ENCODE assay signal across 18 mouse cellular contexts in the genomic region with DNA sequence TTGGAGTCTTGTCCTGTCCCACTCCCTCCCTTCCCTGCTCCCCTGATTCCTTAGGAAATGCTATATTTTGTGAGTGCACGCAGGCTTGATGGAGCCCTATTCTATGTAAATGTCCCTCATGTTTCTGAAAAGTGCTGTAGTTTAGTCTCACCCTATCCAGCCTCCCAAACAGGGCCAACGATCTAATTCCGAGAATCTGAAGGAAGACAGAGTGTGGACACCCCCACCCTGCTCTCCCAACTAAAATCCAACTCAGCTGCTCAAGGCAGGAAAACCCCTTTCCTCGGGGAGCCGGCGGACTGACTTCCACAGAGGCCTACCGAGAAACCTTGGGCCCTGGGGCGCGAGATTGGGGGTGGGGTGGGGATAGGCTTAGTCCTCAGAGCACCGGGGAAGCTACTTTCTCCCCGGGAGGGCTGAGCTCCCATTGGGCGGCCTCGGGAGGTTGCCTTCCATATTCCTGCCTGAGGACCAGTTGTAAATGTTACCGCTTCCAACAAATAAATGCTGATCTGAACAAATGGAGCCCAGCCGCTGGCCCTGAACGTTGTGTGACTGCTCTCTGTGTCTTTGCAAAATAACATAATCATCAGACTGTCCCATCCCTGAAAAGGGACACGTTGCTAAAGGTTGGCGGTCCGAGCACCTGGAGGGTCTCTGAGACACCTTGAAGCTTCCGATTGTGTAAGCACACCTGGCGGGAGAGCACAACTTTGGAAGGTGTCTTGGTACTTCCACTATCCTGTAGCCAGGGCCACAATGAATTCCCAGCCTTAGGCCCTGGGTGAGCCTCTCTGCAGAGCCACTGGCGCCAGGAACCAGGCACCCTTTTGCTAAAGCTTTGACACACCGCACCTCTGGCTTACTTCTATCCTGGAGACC. TPM values are rescaled to one million over a fixed set of nuclear protein-coding genes. Genes with fewer than 3 reads are reported as not detected.
A peak's percentile ranks its signal among the peaks of the same experiment; 100 is the strongest.
DNase-seq lines count a peak whose midpoint lies in the region; ATAC-seq and TF ChIP-seq lines count a peak whose summit lies in the region.
"Had no signal": no experiment of that assay in that cellular context is flagged by ENCODE, and none has a peak within 500 bp of the region (broad histone marks: within the 10 kb centered on the region; RNA-seq: fewer than 3 reads in every experiment).

No protein-coding gene starts in this region.

- 2% methylated on average over 23 of the region's 23 CpGs for WGBS in forebrain, embryonic 10.5 days
- 3% methylated on average over 23 of the region's 23 CpGs for WGBS in forebrain, embryonic 16.5 days
- 16% methylated on average over 23 of the region's 23 CpGs for WGBS in limb, embryonic 13.5 days

- no peak for TF ChIP-seq CTCF in testis, adult 2 months (IDR thresholded peaks at IDR 0.05; ENCODE audit: control insufficient read depth, insufficient read depth, insufficient replicate concordance, low read depth, low read length)

- H3K9me3 ChIP-seq in forebrain, embryonic 10.5 days = no peaks in the 10 kb centered on the region
- H3K9me3 ChIP-seq in forebrain, embryonic 16.5 days (ENCODE audit: control insufficient read depth, low read length) = no peaks in the 10 kb centered on the region
- no peaks in the 10 kb centered on the region for H3K9me3 ChIP-seq in limb, embryonic 13.5 days

- H3K9ac ChIP-seq in forebrain, embryonic 16.5 days (replicated peaks; ENCODE audit: low read depth, low read length) = no peak overlapping the region
- H3K9ac ChIP-seq in limb, embryonic 13.5 days = peak overlapping the region; percentile 90
- H3K9ac ChIP-seq: liver, embryonic 14.5 days had no signal

- no peaks in the 10 kb centered on the region for H3K36me3 ChIP-seq in forebrain, embryonic 10.5 days (replicated peaks)
- H3K36me3 ChIP-seq in forebrain, embryonic 16.5 days (ENCODE audit: control insufficient read depth, insufficient read depth) = no peaks in the 10 kb centered on the region
- H3K36me3 ChIP-seq in testis, adult 2 months (ENCODE audit: control insufficient read depth, insufficient read depth, low read length) = no peaks in the 10 kb centered on the region
- H3K36me3 ChIP-seq in limb, embryonic 13.5 days = no peaks in the 10 kb centered on the region

- H3K27ac ChIP-seq in forebrain, embryonic 10.5 days = no peak overlapping the region
- no peak overlapping the region for H3K27ac ChIP-seq in forebrain, embryonic 16.5 days (ENCODE audit: low read length)
- peak overlapping the region; percentile 56 for H3K27ac ChIP-seq in testis, adult 2 months (ENCODE audit: control insufficient read depth, insufficient read depth, low read depth, low read length)
- H3K27ac ChIP-seq in limb, embryonic 13.5 days = peak overlapping the region; percentile 10; the same call in 1 of the 2 replicates
- H3K27ac ChIP-seq: heart, adult 2 months; liver, embryonic 14.5 days had no signal

- TF ChIP-seq POLR2A in testis, adult 2 months (IDR thresholded peaks at IDR 0.05; ENCODE audit: control insufficient read depth, low read depth, low read length) = no peak

- peak; percentile 36 for DNase-seq in forebrain, embryonic 10.5 days (ENCODE audit: extremely low spot score, low spot score)
- DNase-seq in testis, postnatal 14 days (ENCODE audit: low spot score) = no peak
- DNase-seq in layer of hippocampus, postnatal 10 days (ENCODE audit: low spot score in 2 of 2) = no peak
- no peak for DNase-seq in left cerebral cortex, adult 11 months (ENCODE audit: low spot score)
- DNase-seq in T-cell, adult 2 months (ENCODE audit: low spot score) = no peak
- DNase-seq: adrenal gland, postnatal 10 days; cerebellum, adult 9-11 months; heart, postnatal 10 days; lung, postnatal 10 days had no signal

- ATAC-seq in forebrain, embryonic 16.5 days = no peak
- ATAC-seq in limb, embryonic 13.5 days (ENCODE audit: low FRiP score, low read depth) = no peak
- ATAC-seq: inflammation-experienced regulatory T-cells, adult 6 months had no signal

- H3K27me3 ChIP-seq in forebrain, embryonic 10.5 days (ENCODE audit: poor library complexity, severe bottlenecking) = peaks cover 100% of the 10 kb centered on the region
- H3K27me3 ChIP-seq in forebrain, embryonic 16.5 days (replicated peaks; ENCODE audit: control insufficient read depth, insufficient read depth, low read length) = peaks cover 88% of the 10 kb centered on the region
- H3K27me3 ChIP-seq in testis, adult 2 months (ENCODE audit: control insufficient read depth, insufficient read depth, low read length) = peaks cover 3% of the 10 kb centered on the region
- H3K27me3 ChIP-seq in limb, embryonic 13.5 days = peaks cover 76% of the 10 kb centered on the region

- peaks cover 21% of the 10 kb centered on the region for H3K4me1 ChIP-seq in forebrain, embryonic 10.5 days
- peaks cover 15% of the 10 kb centered on the region for H3K4me1 ChIP-seq in forebrain, embryonic 16.5 days (replicated peaks; ENCODE audit: control insufficient read depth, insufficient read depth, low read length)
- H3K4me1 ChIP-seq in testis, adult 2 months (ENCODE audit: control insufficient read depth, insufficient read depth, low read length) = peaks cover 27% of the 10 kb centered on the region
- peaks cover 64% of the 10 kb centered on the region for H3K4me1 ChIP-seq in limb, embryonic 13.5 days

- H3K4me2 ChIP-seq in forebrain, embryonic 16.5 days (ENCODE audit: low read length) = no peak overlapping the region
- H3K4me2 ChIP-seq in limb, embryonic 13.5 days (replicated peaks) = peak overlapping the region; percentile 91

- no peak overlapping the region for H3K4me3 ChIP-seq in forebrain, embryonic 10.5 days
- H3K4me3 ChIP-seq in forebrain, embryonic 16.5 days (replicated peaks; ENCODE audit: low read length) = no peak overlapping the region
- H3K4me3 ChIP-seq in testis, adult 2 months (ENCODE audit: control insufficient read depth, low read depth, low read length) = peak overlapping the region; percentile 25
- H3K4me3 ChIP-seq in limb, embryonic 13.5 days = peak overlapping the region; percentile 60
- H3K4me3 ChIP-seq: heart, adult 2 months had no signal

RNA-seq across cellular contexts. Expression of a gene that starts 2.4 kb away (rescaled TPM):
- not detected in 2 replicates for polyA plus RNA-seq in forebrain, embryonic 10.5 days (2016; fragmentation: Nextera tagmentation; extraction: Ambion mirVana)
- not detected in 2 replicates for polyA plus RNA-seq in forebrain, embryonic 16.5 days (2015; fragmentation: Nextera tagmentation; extraction: Ambion mirVana)
- 1.8 and 2.0 TPM in 2 replicates for polyA plus RNA-seq in testis, adult 2 months (2012; rRNA removed)
- polyA plus RNA-seq in limb, embryonic 13.5 days (2015; fragmentation: Nextera tagmentation; extraction: Ambion mirVana) = 10.7 and 10.9 TPM in 2 replicates
- not detected for total RNA-seq in layer of hippocampus, postnatal 10 days (2021)
- total RNA-seq: left cerebral cortex, adult 18-20 months; megakaryocyte-erythroid progenitor cell, adult 5-6 weeks had no signal
- polyA plus RNA-seq: inflammation-experienced regulatory T-cells, adult 6 months had no signal

RNA-seq across cellular contexts. Expression of a gene that starts 4.5 kb away (rescaled TPM):
- not detected in 2 replicates for polyA plus RNA-seq in forebrain, embryonic 10.5 days (2016; fragmentation: Nextera tagmentation; extraction: Ambion mirVana)
- polyA plus RNA-seq in forebrain, embryonic 16.5 days (2015; fragmentation: Nextera tagmentation; extraction: Ambion mirVana) = not detected in 2 replicates
- 23.1 and 23.6 TPM in 2 replicates for polyA plus RNA-seq in testis, adult 2 months (2012; rRNA removed)
- polyA plus RNA-seq in limb, embryonic 13.5 days (2015; fragmentation: Nextera tagmentation; extraction: Ambion mirVana) = 7.3 and 7.5 TPM in 2 replicates
- under 1 TPM in 1 of 2 experiments, not detected in 1; 0.23 TPM for total RNA-seq in layer of hippocampus, postnatal 10 days (2021)
- total RNA-seq: left cerebral cortex, adult 18-20 months; megakaryocyte-erythroid progenitor cell, adult 5-6 weeks had no signal
- polyA plus RNA-seq: inflammation-experienced regulatory T-cells, adult 6 months had no signal

RNA-seq across cellular contexts. Expression of a gene that starts 8.2 kb away (rescaled TPM):
- not detected in 2 replicates for polyA plus RNA-seq in forebrain, embryonic 10.5 days (2016; fragmentation: Nextera tagmentation; extraction: Ambion mirVana)
- not detected in 2 replicates for polyA plus RNA-seq in forebrain, embryonic 16.5 days (2015; fragmentation: Nextera tagmentation; extraction: Ambion mirVana)
- polyA plus RNA-seq in testis, adult 2 months (2012; rRNA removed) = 0.73 and 0.81 TPM in 2 replicates
- polyA plus RNA-seq in limb, embryonic 13.5 days (2015; fragmentation: Nextera tagmentation; extraction: Ambion mirVana) = 26.0 and 26.2 TPM in 2 replicates
- not detected for total RNA-seq in layer of hippocampus, postnatal 10 days (2021)
- total RNA-seq: heart, adult 2 months; heart, postnatal 10 days; left cerebral cortex, adult 18-20 months; megakaryocyte-erythroid progenitor cell, adult 5-6 weeks had no signal
- polyA plus RNA-seq: embryonic facial prominence, embryonic 11.5 days; heart, adult 2 months; inflammation-experienced regulatory T-cells, adult 6 months had no signal

RNA-seq across cellular contexts. Expression of a gene that starts 11.8 kb away (rescaled TPM):
- polyA plus RNA-seq in forebrain, embryonic 10.5 days (2016; fragmentation: Nextera tagmentation; extraction: Ambion mirVana) = 0.10 TPM in 1 of 2 replicates, not detected in the other
- polyA plus RNA-seq in forebrain, embryonic 16.5 days (2015; fragmentation: Nextera tagmentation; extraction: Ambion mirVana) = not detected in 2 replicates
- 0.48 and 1.4 TPM in 2 replicates for polyA plus RNA-seq in testis, adult 2 months (2012; rRNA removed)
- 0.84 and 0.88 TPM in 2 replicates for polyA plus RNA-seq in limb, embryonic 13.5 days (2015; fragmentation: Nextera tagmentation; extraction: Ambion mirVana)
- total RNA-seq in layer of hippocampus, postnatal 10 days (2021) = not detected
- total RNA-seq: heart, adult 2 months; heart, postnatal 10 days; left cerebral cortex, adult 18-20 months; megakaryocyte-erythroid progenitor cell, adult 5-6 weeks had no signal
- polyA plus RNA-seq: inflammation-experienced regulatory T-cells, adult 6 months had no signal

RNA-seq across cellular contexts. Expression of a gene that starts 11.8 kb away (rescaled TPM):
- polyA plus RNA-seq in forebrain, embryonic 10.5 days (2016; fragmentation: Nextera tagmentation; extraction: Ambion mirVana) = not detected in 2 replicates
- not detected in 2 replicates for polyA plus RNA-seq in forebrain, embryonic 16.5 days (2015; fragmentation: Nextera tagmentation; extraction: Ambion mirVana)
- polyA plus RNA-seq in testis, adult 2 months (2012; rRNA removed) = 3.3 and 5.3 TPM in 2 replicates
- 0.32 and 0.55 TPM in 2 replicates for polyA plus RNA-seq in limb, embryonic 13.5 days (2015; fragmentation: Nextera tagmentation; extraction: Ambion mirVana)
- not detected for total RNA-seq in layer of hippocampus, postnatal 10 days (2021)
- total RNA-seq: left cerebral cortex, adult 18-20 months; megakaryocyte-erythroid progenitor cell, adult 5-6 weeks had no signal
- polyA plus RNA-seq: inflammation-experienced regulatory T-cells, adult 6 months had no signal

Comparison
In these comparisons a context has a peak if more than half of its experiments do, and no peak if none do; other contexts are left out.
1. H3K27ac ChIP-seq: peak in testis, adult 2 months (single experiment) and limb, embryonic 13.5 days (single experiment); none in forebrain, embryonic 10.5 days (single experiment) and forebrain, embryonic 16.5 days (single experiment).
2. H3K4me3 ChIP-seq: peak in testis, adult 2 months (single experiment) and limb, embryonic 13.5 days (single experiment); none in forebrain, embryonic 10.5 days (single experiment) and forebrain, embryonic 16.5 days (single experiment).
3. RNA of a gene that starts 8.2 kb away (polyA plus RNA-seq): 26.0 to 26.2 TPM in limb, embryonic 13.5 days; 0.73 to 0.81 TPM in testis, adult 2 months, not detected in forebrain, embryonic 10.5 days and not detected in forebrain, embryonic 16.5 days; every median in the first group is over 10 times any median in the second.